Mouse (Mus musculus): ENCODE data around the gene Hoxb3. TPM values are rescaled to one million over a fixed set of nuclear protein-coding genes. Genes with fewer than 3 reads are reported as not detected.

Hoxb3 gene
- polyA plus RNA-seq, 1 experiment from 2014 or later, result 0.11 TPM

DNA sequence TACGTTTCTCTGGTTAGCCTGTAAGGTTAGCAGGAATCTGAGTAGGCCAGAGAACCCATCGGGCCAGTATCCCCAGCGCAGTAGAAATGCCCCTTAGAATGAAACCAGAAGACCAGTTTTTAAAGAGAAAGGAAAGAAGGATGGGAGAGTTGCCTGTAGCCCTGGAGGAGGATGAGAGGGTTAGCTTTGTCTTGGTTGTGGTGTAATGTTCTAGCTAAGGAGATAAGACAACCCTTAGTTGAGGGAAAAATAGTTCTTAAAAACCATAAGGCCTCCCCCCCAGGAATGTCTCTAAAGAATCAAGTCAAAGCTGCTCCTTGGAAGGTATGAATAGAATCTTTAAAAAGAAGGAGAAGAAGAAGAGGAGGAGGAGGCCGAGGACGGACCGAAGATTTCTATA, 388 bp upstream of the Hoxb3 start:
- Histone ChIP-seq H3K4me3 (ENCODE audit: low read depth, low read length) (no peak overlapping the region), H3K4me2 (ENCODE audit: low read depth, low read length) (no peak overlapping the region), H3K4me1 (ENCODE audit: control insufficient read depth, low read depth, low read length) (no peaks in the 10 kb centered on the region), H3K9me3 (replicated peaks; ENCODE audit: control insufficient read depth, low read length) (no peaks in the 10 kb centered on the region), H3K9ac (ENCODE audit: low read depth, low read length) (no peak overlapping the region), H3K27me3 (ENCODE audit: control insufficient read depth, insufficient read depth, low read depth, low read length) (peaks cover 87% of the 10 kb centered on the region), H3K36me3 (ENCODE audit: control insufficient read depth, insufficient read depth) (no peaks in the 10 kb centered on the region), H3K27ac (ENCODE audit: low read length) (no peak overlapping the region)
- ATAC-seq (ENCODE audit: low read depth), result no peak
- 44% methylated on average over 6 of the region's 6 CpGs for WGBS (ENCODE audit: insufficient replicate concordance)

DNA sequence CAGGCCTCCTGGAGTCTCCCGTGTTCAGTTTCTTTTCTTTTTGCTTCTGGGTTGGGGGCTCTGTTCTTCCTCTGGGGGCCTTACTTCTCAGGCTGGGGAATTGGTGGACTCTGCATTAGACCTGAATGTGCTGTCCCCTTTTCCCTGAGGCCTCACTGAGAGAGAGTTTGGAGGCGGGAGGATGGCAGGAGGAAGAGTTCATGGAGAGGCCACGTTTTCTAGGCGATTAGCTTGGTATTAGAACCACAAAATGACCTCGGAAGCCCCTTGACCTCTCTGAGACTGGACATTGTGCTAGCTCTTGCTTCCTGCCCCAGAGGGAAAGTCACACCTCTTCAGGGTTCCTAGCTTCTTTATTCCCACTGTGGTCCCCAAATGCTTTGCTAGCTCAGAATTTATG, 999 bp downstream of the Hoxb3 start:
- Histone ChIP-seq H3K9me3 (replicated peaks; ENCODE audit: control insufficient read depth, low read length) (no peaks in the 10 kb centered on the region), H3K4me2 (ENCODE audit: low read depth, low read length) (no peak overlapping the region), H3K36me3 (ENCODE audit: control insufficient read depth, insufficient read depth) (no peaks in the 10 kb centered on the region), H3K4me1 (ENCODE audit: control insufficient read depth, low read depth, low read length) (no peaks in the 10 kb centered on the region), H3K4me3 (ENCODE audit: low read depth, low read length) (no peak overlapping the region), H3K9ac (ENCODE audit: low read depth, low read length) (no peak overlapping the region), H3K27ac (ENCODE audit: low read length) (no peak overlapping the region), H3K27me3 (ENCODE audit: control insufficient read depth, insufficient read depth, low read depth, low read length) (peaks cover 81% of the 10 kb centered on the region)
- ATAC-seq (ENCODE audit: low read depth), result no peak
- 19% methylated on average over 5 of the region's 5 CpGs for WGBS (ENCODE audit: insufficient replicate concordance)

DNA sequence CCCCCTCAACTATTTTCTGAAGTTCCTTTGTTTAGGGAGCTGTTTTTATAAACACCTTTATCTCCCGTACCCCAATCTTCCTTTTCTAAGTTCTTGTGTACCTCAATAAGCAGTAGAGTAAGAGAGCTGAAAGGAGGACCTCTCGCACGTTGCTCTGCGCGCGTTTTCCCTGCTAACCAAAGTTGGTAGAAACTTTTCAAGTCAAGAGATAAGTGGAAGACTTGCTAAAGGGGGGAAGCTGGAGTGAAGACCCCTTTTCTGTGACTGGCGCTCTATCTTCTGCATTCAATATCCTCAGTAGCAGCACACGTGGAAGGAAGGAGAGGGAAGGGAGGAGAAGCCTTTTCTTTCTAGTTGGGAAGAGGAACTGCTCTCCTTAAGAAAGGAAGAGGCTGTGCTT, 1.8 kb downstream of the Hoxb3 start:
- no peak for ATAC-seq (ENCODE audit: low read depth)
- Histone ChIP-seq H3K27ac (ENCODE audit: low read length) (no peak overlapping the region), H3K9me3 (replicated peaks; ENCODE audit: control insufficient read depth, low read length) (no peaks in the 10 kb centered on the region), H3K27me3 (ENCODE audit: control insufficient read depth, insufficient read depth, low read depth, low read length) (peaks cover 78% of the 10 kb centered on the region), H3K4me2 (ENCODE audit: low read depth, low read length) (no peak overlapping the region), H3K4me3 (ENCODE audit: low read depth, low read length) (no peak overlapping the region), H3K36me3 (ENCODE audit: control insufficient read depth, insufficient read depth) (no peaks in the 10 kb centered on the region), H3K9ac (ENCODE audit: low read depth, low read length) (no peak overlapping the region), H3K4me1 (ENCODE audit: control insufficient read depth, low read depth, low read length) (no peaks in the 10 kb centered on the region)
- 23% methylated on average over 8 of the region's 8 CpGs for WGBS (ENCODE audit: insufficient replicate concordance)

DNA sequence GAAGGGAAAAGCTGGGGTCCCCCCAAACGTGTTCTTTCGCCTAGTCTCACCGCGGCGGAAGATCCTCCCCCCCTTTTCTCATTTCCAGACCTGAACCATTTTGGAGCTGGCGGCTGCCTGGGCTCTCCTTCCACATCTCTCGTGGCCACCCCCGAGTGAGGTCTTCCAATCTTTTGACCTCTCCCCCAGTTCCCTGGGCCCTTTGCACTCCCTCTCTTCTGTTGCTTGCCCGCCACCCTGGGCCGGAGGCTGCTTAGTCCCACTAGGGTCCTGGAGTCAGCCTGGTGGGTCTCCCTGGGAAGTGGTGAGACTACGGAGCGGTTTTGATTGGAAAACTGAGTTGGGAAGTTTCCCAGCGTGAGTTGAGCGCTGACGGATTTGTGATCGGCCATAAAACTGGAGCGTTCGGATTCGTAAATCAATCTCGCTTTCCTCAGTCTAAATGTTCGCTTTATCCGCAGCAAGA, 2.7 kb downstream of the Hoxb3 start:
- no peak overlapping the region for H3K4me2 ChIP-seq (ENCODE audit: low read depth, low read length)
- H3K27me3 ChIP-seq (ENCODE audit: control insufficient read depth, insufficient read depth, low read depth, low read length), result peaks cover 75% of the 10 kb centered on the region
- H3K36me3 ChIP-seq (ENCODE audit: control insufficient read depth, insufficient read depth), result no peaks in the 10 kb centered on the region
- no peak overlapping the region for H3K9ac ChIP-seq (ENCODE audit: low read depth, low read length)
- H3K4me3 ChIP-seq (ENCODE audit: low read depth, low read length), result no peak overlapping the region
- no peak for ATAC-seq (ENCODE audit: low read depth)
- 38% methylated on average over 22 of the region's 22 CpGs for WGBS (ENCODE audit: insufficient replicate concordance)
- H3K4me1 ChIP-seq (ENCODE audit: control insufficient read depth, low read depth, low read length), result no peaks in the 10 kb centered on the region
- no peaks in the 10 kb centered on the region for H3K9me3 ChIP-seq (replicated peaks; ENCODE audit: control insufficient read depth, low read length)
- H3K27ac ChIP-seq (ENCODE audit: low read length), result no peak overlapping the region

DNA sequence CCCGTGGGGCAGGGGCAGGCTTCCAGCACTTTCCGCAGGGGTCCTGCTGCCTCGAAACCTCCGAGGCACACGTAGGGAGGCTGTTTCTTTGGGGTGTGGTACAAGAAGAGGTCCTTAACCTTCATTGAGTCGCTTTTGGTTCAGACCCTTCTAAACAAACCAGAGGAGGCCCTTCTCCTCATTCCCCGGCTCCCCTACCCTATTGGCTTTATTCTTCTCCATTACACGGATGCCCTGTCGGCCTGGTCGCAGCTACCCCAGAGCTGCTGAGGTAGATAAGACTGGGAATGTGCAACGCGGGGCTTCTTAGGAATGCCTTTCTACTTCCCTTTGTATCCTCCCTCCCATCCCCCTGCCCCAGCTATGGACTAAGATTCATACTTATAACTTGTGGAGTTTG, 3.6 kb downstream of the Hoxb3 start:
- Histone ChIP-seq H3K4me2 (ENCODE audit: low read depth, low read length) (no peak overlapping the region), H3K27me3 (ENCODE audit: control insufficient read depth, insufficient read depth, low read depth, low read length) (peaks cover 70% of the 10 kb centered on the region), H3K4me3 (ENCODE audit: low read depth, low read length) (no peak overlapping the region), H3K27ac (ENCODE audit: low read length) (no peak overlapping the region), H3K36me3 (ENCODE audit: control insufficient read depth, insufficient read depth) (no peaks in the 10 kb centered on the region), H3K4me1 (ENCODE audit: control insufficient read depth, low read depth, low read length) (no peaks in the 10 kb centered on the region), H3K9me3 (replicated peaks; ENCODE audit: control insufficient read depth, low read length) (no peaks in the 10 kb centered on the region), H3K9ac (ENCODE audit: low read depth, low read length) (no peak overlapping the region)
- ATAC-seq (ENCODE audit: low read depth), result no peak
- 39% methylated on average over 12 of the region's 12 CpGs for WGBS (ENCODE audit: insufficient replicate concordance)

DNA sequence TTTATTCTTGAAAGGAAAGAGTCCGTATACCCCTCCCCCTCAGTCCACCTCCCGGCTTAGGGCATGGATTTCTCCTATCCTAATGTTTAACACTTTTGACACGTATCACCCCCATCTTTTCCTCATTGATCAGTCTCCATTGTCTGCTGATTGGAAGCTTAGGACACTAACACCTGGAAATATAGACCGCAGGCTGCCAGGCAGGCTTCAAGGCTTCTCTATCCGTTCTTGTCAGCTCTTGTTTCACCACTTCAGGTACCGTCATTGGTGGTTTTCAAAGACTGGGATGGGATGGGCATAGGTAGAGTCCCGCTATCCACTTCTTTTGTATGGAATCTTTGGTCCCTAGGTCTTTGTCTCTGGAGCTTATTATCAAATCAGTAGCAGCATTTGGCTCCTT, 4.0 kb downstream of the Hoxb3 start:
- Histone ChIP-seq H3K9me3 (replicated peaks; ENCODE audit: control insufficient read depth, low read length) (no peaks in the 10 kb centered on the region), H3K27ac (ENCODE audit: low read length) (no peak overlapping the region), H3K36me3 (ENCODE audit: control insufficient read depth, insufficient read depth) (no peaks in the 10 kb centered on the region), H3K4me3 (ENCODE audit: low read depth, low read length) (no peak overlapping the region), H3K4me1 (ENCODE audit: control insufficient read depth, low read depth, low read length) (no peaks in the 10 kb centered on the region), H3K9ac (ENCODE audit: low read depth, low read length) (no peak overlapping the region), H3K27me3 (ENCODE audit: control insufficient read depth, insufficient read depth, low read depth, low read length) (peaks cover 70% of the 10 kb centered on the region), H3K4me2 (ENCODE audit: low read depth, low read length) (no peak overlapping the region)
- no peak for ATAC-seq (ENCODE audit: low read depth)
- 46% methylated on average over 7 of the region's 7 CpGs for WGBS (ENCODE audit: insufficient replicate concordance)

DNA sequence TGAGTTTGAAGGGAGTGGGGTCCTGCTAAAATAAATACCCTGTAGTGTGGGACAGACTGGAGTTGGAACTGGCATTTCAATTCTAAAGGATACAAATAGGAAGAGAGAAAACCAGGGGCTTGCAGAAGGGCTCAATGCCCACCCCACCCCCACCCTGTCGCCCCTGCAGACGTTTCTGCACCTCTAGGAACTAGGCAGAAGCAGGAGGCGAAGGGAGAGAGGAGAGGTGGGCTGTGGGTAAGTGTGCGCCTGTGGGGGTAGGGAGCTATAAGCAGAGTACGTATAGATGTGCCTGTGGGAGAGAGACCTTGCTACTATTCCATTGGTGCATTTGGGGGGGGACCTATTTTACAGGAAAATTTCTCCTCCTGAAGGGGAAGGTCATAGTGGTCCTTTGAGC, 4.6 kb downstream of the Hoxb3 start:
- Histone ChIP-seq H3K27me3 (ENCODE audit: control insufficient read depth, insufficient read depth, low read depth, low read length) (peaks cover 72% of the 10 kb centered on the region), H3K4me1 (ENCODE audit: control insufficient read depth, low read depth, low read length) (no peaks in the 10 kb centered on the region), H3K9me3 (replicated peaks; ENCODE audit: control insufficient read depth, low read length) (no peaks in the 10 kb centered on the region), H3K4me3 (ENCODE audit: low read depth, low read length) (no peak overlapping the region), H3K4me2 (ENCODE audit: low read depth, low read length) (no peak overlapping the region), H3K9ac (ENCODE audit: low read depth, low read length) (no peak overlapping the region), H3K27ac (ENCODE audit: low read length) (no peak overlapping the region), H3K36me3 (ENCODE audit: control insufficient read depth, insufficient read depth) (no peaks in the 10 kb centered on the region)
- WGBS (ENCODE audit: insufficient replicate concordance), result 27% methylated on average over 5 of the region's 5 CpGs
- ATAC-seq (ENCODE audit: low read depth), result no peak

DNA sequence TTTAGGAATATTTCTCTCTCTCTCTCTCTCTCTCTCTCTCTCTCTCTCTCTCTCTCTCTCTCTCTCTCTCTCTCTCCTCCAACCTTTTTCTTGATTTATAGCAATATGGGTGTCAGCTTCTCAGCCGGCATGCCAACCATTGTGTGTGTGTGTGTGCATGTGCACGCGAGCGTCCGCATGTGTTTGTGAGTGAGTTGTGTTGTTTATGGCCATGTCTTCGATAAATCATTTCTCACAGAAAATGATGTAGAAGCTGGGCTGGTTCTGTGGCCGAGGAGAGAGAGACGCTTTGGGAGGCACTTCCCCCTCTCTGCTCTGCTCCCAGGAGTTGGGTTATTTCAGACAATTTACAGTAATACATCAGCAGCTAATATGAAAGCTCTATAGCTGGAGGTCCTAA, 5.5 kb downstream of the Hoxb3 start:
- Histone ChIP-seq H3K4me1 (ENCODE audit: control insufficient read depth, low read depth, low read length) (no peaks in the 10 kb centered on the region), H3K27ac (ENCODE audit: low read length) (no peak overlapping the region), H3K36me3 (ENCODE audit: control insufficient read depth, insufficient read depth) (no peaks in the 10 kb centered on the region), H3K9me3 (replicated peaks; ENCODE audit: control insufficient read depth, low read length) (no peaks in the 10 kb centered on the region), H3K4me3 (ENCODE audit: low read depth, low read length) (no peak overlapping the region), H3K4me2 (ENCODE audit: low read depth, low read length) (no peak overlapping the region), H3K27me3 (ENCODE audit: control insufficient read depth, insufficient read depth, low read depth, low read length) (peaks cover 72% of the 10 kb centered on the region), H3K9ac (ENCODE audit: low read depth, low read length) (no peak overlapping the region)
- ATAC-seq (ENCODE audit: low read depth), result no peak
- 42% methylated on average over 8 of the region's 8 CpGs for WGBS (ENCODE audit: insufficient replicate concordance)

DNA sequence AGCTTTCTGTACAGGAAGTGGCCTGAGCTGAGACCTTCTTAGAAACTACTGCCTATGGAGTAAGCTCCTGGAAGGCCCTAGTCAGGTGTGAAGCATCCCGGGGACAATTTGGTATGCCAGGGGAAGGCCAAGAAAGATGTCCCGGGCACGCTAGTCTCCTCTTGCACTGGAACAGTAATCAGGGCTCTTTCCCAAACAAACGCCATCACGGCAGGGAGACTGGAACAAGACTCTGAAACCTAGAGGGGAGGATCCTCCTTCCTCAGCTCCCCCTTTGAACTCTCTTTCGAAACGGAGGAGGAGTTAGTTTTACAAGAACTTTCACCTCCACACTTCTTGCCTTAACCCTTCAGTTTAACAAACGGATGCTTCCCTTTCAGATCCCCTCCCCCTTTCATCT, 9.0 kb downstream of the Hoxb3 start:
- no peak overlapping the region for H3K4me3 ChIP-seq (ENCODE audit: low read depth, low read length)
- H3K4me1 ChIP-seq (ENCODE audit: control insufficient read depth, low read depth, low read length), result no peaks in the 10 kb centered on the region
- H3K27me3 ChIP-seq (ENCODE audit: control insufficient read depth, insufficient read depth, low read depth, low read length), result peaks cover 69% of the 10 kb centered on the region
- ATAC-seq (ENCODE audit: low read depth), result no peak
- H3K27ac ChIP-seq (ENCODE audit: low read length), result no peak overlapping the region
- no peaks in the 10 kb centered on the region for H3K9me3 ChIP-seq (replicated peaks; ENCODE audit: control insufficient read depth, low read length)
- H3K9ac ChIP-seq (ENCODE audit: low read depth, low read length), result no peak overlapping the region
- no peaks in the 10 kb centered on the region for H3K36me3 ChIP-seq (ENCODE audit: control insufficient read depth, insufficient read depth)
- no peak overlapping the region for H3K4me2 ChIP-seq (ENCODE audit: low read depth, low read length)
- 9% methylated on average over 8 of the region's 8 CpGs for WGBS (ENCODE audit: insufficient replicate concordance)

Data from liver, embryonic 16.5 days (tissue).